Comparison of ENCODE assay signal across 8 mouse cellular contexts in the genomic region with DNA sequence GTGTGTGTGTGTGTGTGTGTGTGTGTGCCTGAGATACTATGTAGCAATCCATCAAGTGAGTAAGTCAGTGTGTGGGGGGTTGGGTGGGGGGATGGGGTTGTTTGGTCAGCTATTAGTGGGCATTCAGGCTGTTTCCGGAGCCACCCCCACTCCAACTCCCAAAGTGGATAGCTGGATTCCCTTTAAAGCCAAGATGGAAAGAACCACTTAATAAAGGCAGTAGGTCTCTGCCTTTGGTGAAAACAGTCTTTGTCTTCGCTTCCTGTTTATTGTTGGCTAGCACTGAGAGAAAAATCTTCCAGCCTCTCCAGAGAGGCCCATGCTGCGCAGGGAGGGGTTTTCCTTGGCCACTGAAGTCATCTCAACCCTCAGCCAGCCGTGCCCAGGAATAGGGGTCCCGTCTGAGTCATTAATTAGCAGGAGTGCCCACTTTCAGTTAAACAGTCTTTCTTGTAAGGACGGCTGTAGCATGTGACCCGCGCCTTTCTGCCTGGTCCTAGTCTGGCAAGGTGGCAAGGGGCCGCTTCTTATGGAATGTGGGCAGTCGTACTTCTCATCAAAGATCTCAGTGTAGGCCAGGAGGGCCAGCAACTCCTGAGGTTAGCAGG. TPM values are rescaled to one million over a fixed set of nuclear protein-coding genes. Genes with fewer than 3 reads are reported as not detected.
DNase-seq lines count a peak whose midpoint lies in the region; ATAC-seq and TF ChIP-seq lines count a peak whose summit lies in the region.

No protein-coding gene starts in this region.

- H3K4me1 ChIP-seq in hindbrain, embryonic 11.5 days (replicated peaks; ENCODE audit: control insufficient read depth, insufficient read depth, low read length): 0 out of 2 replicates have a peak, but pooled peaks cover 8% of the 10 kb centered on the region
- H3K4me1 ChIP-seq in lung, adult 2 months (ENCODE audit: control insufficient read depth, insufficient read depth, low read length): peaks cover 30% of the 10 kb centered on the region

- H3K4me2 ChIP-seq in hindbrain, embryonic 11.5 days (replicated peaks; ENCODE audit: low read depth, low read length): no peak overlapping the region

- H3K9ac ChIP-seq in hindbrain, embryonic 11.5 days (ENCODE audit: low read depth, low read length): no peak overlapping the region

- ATAC-seq in hindbrain, embryonic 11.5 days (ENCODE audit: low FRiP score): no peak

- WGBS in hindbrain, embryonic 11.5 days: 40% methylated on average over 10 of the region's 10 CpGs
- 17% methylated on average over 10 of the region's 10 CpGs for WGBS in lung, adult 2 months

- H3K27me3 ChIP-seq in hindbrain, embryonic 11.5 days (ENCODE audit: control insufficient read depth, insufficient read depth, low read length): no peaks in the 10 kb centered on the region

- TF ChIP-seq POLR2A in lung, adult 2 months (IDR thresholded peaks at IDR 0.05; ENCODE audit: borderline replicate concordance, extremely low read depth, low read depth, low read length): no peak

- H3K4me3 ChIP-seq in hindbrain, embryonic 11.5 days (ENCODE audit: low read depth, low read length): no peak overlapping the region
- no peak overlapping the region for H3K4me3 ChIP-seq in lung, adult 2 months (replicated peaks; ENCODE audit: extremely low read depth, low read depth, low read length)

- H3K36me3 ChIP-seq in hindbrain, embryonic 11.5 days (ENCODE audit: control insufficient read depth, insufficient read depth, low read length): no peaks in the 10 kb centered on the region

- peak; percentile 68 for DNase-seq in MN1 (ENCODE audit: low spot score)
- peak; percentile 53 for DNase-seq in embryo, embryonic 9.5 days (ENCODE audit: extremely low spot score)
- DNase-seq in hindbrain, embryonic 11.5 days (ENCODE audit: low spot score): peak; percentile 19
- peak; percentile 45 for DNase-seq in lung, adult 2 months
- no peak for DNase-seq in right cerebral cortex, postnatal 25 days
- no peak for DNase-seq in ovary, postnatal 36 days (ENCODE audit: low spot score)
- no peak for DNase-seq in cerebellum, postnatal 36 days
- no peak for DNase-seq in adrenal gland, postnatal 25 days

- H3K27ac ChIP-seq in hindbrain, embryonic 11.5 days (ENCODE audit: low read depth, low read length): no peak overlapping the region

- no peaks in the 10 kb centered on the region for H3K9me3 ChIP-seq in hindbrain, embryonic 11.5 days (ENCODE audit: control insufficient read depth, low read length)

- no peak for TF ChIP-seq CTCF in lung, adult 2 months (IDR thresholded peaks at IDR 0.05; ENCODE audit: insufficient read depth, low read length)

RNA-seq across cellular contexts. Expression of a gene that starts 38.1 kb away (rescaled TPM):
- 33.5 and 37.2 TPM in 2 replicates for polyA plus RNA-seq in hindbrain, embryonic 11.5 days (2014; fragmentation: Nextera tagmentation; extraction: Ambion mirVana)
- polyA plus RNA-seq in lung, adult 2 months (2012; rRNA removed): 47.6 and 63.1 TPM in 2 replicates
- total RNA-seq in adrenal gland, postnatal 25 days (2021): 75.2 and 75.4 TPM in 2 replicates

Comparison
In these comparisons a context has a peak if more than half of its experiments do, and no peak if none do; other contexts are left out.
1. DNase-seq: peak in MN1 (single experiment), embryo, embryonic 9.5 days (single experiment), hindbrain, embryonic 11.5 days (single experiment) and lung, adult 2 months (single experiment); none in right cerebral cortex, postnatal 25 days (single experiment), ovary, postnatal 36 days (single experiment), cerebellum, postnatal 36 days (0 of 2) and adrenal gland, postnatal 25 days (single experiment).